Mouse (Mus musculus) telencephalon, adult 2 months (tissue): ENCODE data around the gene Ptprt.

Source experiments
- DNase-seq: peaks from one replicate; pipeline ENCODE4 v3.0.0-alpha.2; 2011; ENCODE audit warnings: low read depth, low spot score

Ptprt gene

GRCm38 (mm10) chr2:162660941-162661386 is at the start of gene Ptprt:
Gene Ptprt, minus strand, starts transcription at chr2:162661147.
- no peak for DNase-seq

GRCm38 (mm10) chr2:162710443-162710842 is 49.5 kb upstream of the Ptprt start:
- DNase-seq = no peak

GRCm38 (mm10) chr2:162699691-162700090 is 38.7 kb upstream of the Ptprt start:
- DNase-seq = no peak

DNA sequence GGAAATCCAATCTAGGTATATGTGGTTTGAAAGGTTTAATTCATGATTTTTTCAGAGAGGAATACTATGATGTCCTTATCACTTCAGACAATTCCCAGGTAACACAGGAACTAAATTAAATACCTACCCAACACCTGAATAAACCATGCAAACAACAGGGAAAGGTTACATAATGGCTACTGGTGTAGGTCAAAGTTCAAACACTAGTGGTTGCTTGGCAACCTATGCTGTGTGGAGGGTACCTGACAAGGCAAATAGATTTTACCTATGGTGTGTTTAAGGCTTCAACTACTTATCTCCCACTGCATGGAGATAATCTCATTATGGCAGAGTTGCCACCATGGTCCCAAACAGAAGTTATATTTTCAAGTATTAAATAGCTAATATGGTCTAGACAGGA is 38.1 kb upstream of the Ptprt start:
- DNase-seq = no peak

DNA sequence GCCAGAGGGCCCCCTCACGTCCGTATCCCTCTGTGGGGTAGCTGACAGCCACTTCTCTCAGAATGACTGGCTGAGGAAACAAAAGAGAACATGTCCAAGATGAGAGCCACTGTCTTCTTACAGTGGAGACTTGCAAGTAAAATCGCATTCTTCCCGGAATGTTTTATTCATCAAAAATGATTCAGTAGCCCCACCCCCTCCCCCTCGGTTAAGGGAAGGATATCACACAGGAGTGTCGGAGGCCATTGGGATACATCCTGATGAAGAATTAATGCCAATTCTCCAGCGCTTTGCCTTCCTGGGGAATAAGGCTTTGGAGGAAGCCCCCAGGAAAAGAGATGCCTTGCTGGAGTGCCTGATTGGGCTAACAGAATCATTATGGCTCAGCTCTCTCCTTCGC is 37.1 kb upstream of the Ptprt start:
- DNase-seq = no peak

DNA sequence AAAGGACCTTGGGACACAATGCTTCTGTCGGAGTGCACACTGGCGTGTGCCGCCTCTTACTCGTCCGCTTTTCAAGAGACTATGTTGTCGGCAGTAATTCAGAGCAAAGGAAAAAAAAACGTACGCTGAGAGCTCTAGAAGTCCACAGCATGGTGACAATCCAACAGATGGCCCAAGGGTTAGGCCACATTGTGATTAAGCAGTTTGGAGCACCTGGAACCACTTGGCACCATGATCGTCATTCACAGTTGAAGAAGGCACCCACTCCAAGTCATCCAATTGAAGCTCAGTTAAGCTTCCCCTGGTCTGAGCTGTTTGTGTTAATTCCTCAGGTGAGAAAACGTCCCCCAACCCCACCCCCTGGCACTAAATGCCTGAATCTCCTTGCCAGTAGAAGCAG is 36.2 kb upstream of the Ptprt start:
- no peak for DNase-seq

DNA sequence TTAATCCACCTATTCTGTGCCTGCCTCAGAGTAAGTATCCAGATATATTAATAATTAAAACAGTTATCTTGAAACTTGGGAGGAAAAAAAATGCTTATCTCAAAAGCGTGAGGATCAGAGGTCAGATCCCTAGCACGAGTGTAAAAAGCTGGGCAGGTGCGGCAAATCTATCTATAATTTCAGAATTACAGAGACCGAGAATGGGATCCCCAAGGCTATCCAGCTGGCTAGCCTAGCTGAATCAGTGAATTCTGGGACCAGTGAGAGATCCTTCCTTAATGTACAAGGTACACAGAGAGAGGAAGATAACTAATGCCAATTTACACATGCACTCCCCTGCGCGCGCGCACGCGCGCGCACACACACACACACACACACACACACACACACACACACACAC is 31.2 kb upstream of the Ptprt start:
- DNase-seq = no peak

GRCm38 (mm10) chr2:162682674-162683073 is 21.7 kb upstream of the Ptprt start:
- DNase-seq = no peak

DNA sequence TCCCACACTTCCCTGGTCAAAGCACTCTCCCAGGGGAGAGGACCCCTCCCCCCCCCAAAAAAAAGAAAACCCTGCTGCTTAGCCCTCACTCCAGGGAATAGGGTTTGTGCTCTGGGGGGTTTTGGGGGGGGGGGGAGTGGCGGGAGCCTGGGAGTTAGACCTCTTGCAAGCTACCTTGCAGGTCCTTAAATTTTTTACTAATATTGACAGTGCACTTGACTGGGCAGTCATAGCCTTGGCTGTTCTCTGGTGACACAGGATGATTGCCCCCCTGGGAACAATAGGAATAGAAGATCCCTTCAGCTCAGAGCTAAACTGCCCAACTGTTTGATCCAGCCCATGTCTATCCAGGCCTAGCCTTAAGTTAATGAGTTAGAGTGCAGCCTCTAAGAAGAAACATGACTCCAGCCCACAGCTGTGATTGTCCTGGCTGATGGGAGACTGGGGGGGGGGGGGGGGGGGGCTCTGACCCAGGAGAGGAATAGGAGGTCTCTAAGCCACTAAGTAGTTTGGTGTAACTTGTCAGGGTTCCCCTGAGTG is 1.6 kb upstream of the Ptprt start:
- no peak for DNase-seq

DNA sequence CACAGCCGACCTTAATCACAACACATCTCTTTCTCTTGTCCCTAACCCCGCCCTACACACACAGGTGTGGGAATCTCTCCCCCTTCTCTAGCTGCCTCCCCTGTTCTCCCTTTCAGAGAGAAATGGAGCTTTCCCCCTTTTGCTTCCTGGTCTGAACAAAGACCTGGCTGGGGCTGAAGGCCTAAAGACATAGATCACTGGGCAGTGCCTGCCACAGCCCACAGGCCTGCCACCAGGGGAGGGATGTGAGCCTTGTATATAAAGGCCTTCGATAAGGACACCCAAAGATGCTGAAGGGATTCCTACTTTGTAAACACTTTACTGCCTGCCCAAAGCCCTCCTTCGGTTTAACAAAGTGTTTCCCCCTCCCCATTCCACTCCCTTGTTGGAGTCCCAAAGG is 786 bp upstream of the Ptprt start:
- DNase-seq = no peak

DNA sequence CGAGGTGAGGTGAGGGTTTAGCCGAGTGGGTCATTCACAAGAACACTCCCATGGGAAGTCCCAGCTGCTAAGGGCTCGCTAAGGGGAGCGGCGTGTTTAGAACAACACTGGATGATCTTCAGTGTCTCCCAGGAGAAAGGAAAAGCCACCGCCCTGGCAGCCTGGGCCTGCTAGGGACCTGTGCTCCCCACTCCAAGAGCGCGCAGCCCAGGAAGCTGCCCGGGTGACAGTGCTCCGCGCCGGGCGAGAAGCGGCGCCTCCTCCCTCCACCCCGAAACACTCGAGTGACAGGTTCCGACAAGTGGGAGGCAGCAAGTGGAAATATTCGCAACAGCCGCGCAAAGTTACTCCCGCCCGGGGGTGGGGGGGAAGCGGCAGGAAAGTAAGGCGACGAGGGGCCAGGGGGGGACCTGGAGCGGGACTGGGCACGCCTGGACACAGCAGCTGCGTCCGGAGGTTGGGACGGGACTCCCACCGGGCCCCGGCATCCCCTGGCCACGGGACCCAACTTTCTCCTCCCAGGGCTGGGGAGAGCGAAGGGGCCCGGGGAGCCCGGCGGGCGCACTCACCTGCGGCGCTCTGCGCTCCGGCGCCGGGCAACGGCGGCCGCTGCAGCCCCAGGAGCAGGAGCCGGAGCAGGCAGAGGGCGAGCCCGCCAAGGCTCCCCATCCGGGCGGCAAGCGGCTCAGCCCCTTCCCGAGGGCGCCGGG is 561 bp downstream of the Ptprt start:
- DNase-seq = no peak

DNA sequence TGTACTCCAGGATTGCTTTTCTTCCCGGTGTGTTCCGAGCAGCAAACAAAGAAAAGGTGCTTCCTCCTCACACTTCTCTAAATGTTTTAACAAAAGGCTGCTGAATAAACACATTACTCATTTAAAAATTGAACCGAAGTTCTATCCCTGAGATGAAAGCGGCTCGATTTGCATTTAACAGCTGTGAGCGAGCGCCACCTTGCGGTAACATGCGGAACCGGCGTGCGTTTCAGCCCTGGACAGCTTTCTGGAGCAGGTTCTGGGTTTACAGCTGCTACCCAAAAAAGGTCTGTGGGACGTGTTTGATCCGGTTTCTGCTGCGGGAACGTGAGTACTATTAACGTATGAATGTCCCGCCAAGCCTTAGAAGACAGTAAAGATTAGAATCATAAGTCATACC is 1.9 kb downstream of the Ptprt start:
- peak; percentile 78 for DNase-seq

DNA sequence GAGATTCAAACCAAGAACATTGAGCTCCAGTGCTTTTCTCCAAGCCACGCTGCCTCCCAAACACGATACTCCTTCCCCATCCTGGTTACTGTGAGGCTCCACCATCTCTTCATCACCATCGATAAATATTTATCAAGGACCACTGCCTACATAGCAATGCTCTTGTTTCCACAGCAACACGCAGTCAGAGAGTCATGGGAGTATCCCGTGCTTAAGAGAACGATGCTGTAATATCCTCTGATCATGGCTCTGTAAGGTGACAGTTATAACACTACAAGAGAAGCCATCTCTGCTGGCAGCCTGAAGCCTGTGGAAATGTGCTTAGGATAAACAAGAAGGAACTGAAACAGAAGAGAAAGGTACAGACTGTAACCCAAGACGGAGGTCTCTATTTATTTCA is 3.4 kb downstream of the Ptprt start:
- DNase-seq = no peak

- DNase-seq = no peak
Measured at GRCm38 (mm10) chr2:162654416-162654815, 6.5 kb downstream of the Ptprt start.

DNA sequence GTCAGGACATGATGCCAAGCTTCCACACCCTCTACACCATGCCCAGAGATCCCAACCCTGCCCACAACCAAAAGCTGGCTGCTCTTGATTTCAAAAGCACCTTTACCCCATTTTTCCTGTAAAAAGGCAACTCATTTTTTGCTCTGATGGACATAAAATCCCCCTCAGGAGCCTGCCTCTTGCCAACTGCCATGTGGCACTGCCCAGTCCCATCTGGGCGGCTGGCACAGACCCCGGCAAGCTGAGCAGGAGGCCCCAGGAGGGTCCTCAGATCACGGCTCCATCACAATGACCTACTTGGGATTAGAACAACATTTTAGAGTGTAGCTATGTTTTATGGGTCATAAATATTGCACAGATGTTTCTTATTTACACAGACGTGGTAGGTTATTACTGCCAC is 22.3 kb downstream of the Ptprt start:
- DNase-seq = no peak

DNA sequence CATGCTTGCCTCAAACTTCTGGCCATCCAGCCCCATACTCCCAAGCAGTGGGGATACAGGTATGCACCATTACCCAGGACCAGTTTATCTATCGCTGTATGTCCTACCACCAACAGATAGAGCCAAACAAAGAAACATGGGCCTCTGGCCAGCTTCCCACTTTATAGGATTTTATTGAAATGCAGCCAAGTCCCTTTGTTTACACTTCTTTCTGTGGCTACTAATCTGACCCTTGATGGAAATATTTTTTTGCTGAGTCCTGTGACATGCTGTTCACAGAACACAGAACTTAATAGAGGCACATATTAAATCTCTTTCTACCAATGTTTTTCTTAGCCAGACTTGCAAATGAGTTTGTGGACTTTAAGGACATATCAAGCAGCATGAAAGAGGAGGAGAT is 23.4 kb downstream of the Ptprt start:
- no peak for DNase-seq

DNA sequence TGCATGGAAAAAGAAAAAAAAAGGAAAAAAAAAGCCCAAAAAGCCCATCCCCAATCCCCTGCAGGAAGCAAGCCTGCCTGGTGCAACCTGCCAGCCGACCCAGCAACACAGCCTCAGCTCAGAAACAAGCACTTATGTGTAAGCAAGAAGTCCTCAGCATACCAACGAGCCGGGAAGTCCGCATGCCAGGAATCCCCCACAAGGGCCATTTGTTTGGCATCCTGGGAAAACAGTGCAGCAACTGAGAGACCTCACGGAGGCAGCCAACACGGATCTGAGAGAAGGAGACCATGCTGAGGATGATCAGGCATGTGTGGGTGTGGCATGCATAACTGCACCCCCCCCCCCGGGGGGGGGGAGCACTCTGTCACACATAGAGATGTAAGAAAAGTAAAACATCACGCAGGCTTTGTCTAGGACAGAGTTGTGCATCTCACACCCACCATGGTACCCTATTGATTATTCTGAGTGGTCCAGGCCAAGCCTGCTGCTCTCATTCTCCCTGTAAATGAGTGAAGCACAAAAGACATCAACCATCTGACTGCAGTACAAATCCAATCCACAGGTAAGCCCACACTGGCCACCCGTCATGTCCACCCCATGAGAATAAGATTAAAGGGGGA is 24.4 kb downstream of the Ptprt start:
- DNase-seq = no peak

- DNase-seq = no peak
Measured at GRCm38 (mm10) chr2:162634901-162635300, 26.0 kb downstream of the Ptprt start.

DNA sequence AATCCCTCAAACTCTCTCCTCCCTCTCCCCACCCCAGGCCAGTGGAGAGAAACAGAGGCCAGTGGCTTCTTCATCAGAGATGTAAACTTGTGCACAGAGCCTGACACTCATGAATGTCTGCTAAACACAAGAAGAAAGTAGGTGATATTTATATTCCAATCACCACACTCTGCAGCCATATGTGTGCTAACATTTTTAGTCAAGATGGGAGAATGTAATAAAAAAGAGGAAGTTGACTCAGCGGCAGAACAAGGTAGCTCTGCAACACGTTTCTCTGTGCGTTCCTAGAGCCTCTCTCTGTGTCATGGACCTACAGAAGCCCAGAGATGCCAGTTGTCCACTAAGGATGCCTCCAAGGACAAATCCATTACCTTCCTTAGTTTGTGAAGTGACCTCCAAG is 34.9 kb downstream of the Ptprt start:
- DNase-seq = peak; percentile 28

DNA sequence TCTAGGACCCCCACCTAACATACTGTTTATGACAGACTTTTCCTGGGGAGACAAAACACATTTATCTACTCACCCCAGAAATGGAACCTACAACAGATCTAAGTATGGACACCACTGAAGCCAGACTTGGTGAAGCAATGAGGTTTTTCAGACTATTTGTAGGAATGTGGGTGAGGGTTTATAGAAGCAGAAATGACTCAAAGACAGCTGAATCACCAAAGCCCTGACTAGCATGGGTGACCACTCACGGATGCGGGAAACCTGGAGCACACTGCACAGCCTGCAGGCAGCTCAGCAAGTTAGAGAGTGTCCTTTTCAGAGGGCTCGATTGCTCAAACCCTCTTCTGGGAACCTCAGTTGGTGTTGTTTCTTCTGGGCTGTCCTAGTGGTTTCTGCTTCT is 36.2 kb downstream of the Ptprt start:
- DNase-seq = no peak

DNA sequence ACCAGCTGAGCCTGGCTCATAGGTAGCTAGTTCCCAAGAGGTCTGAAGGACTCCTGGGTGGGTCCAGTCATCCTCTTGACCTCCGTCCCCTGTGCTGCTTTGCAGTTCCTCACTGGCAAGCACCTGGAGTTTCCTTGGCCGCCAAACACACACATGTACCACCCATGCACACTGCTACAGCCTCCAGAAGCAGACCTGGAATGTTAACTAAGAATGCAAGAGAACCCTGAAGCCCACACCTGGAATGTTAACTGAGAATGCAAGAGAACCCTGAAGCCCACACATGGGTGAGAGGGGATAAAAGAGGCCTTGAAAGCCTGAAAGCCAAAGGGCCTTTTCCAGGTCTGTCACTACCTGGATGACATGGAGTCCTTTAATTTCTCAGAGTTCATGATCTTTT is 46.7 kb downstream of the Ptprt start:
- no peak for DNase-seq

GRCm38 (mm10) chr2:162613480-162613879 is 47.5 kb downstream of the Ptprt start:
- no peak for DNase-seq

GRCm38 (mm10) chr2:162602721-162603120 is 58.2 kb downstream of the Ptprt start:
- DNase-seq = no peak
